Mouse (Mus musculus) right cerebral cortex, adult 18-20 months (tissue): ENCODE measurements at regions not wholly inside any gene's neighbourhood (a gene's known extent, or its start where the extent isn't known, plus 50 kb on each side); places are given as distances from the start of the nearest gene placed in this dataset.
A peak's percentile ranks its signal among the peaks of the same experiment; 100 is the strongest.
"Not testable (repeated sequence)": the region's sequence is repeated elsewhere in the genome, so short reads cannot be mapped to it uniquely, and the experiment has no call there.

ENCODE experiments used
- DNase-seq: peaks from one replicate; pipeline ENCODE4 v3.0.0; 2022; ENCODE audit warnings: mixed read lengths

GRCm38 (mm10) chr10:53482919-53483318 lies 103.2 kb upstream of the Cep85l start:
- no peak for DNase-seq

GRCm38 (mm10) chr10:53470200-53470599 lies 90.5 kb upstream of the Cep85l start:
- no peak for DNase-seq

DNA sequence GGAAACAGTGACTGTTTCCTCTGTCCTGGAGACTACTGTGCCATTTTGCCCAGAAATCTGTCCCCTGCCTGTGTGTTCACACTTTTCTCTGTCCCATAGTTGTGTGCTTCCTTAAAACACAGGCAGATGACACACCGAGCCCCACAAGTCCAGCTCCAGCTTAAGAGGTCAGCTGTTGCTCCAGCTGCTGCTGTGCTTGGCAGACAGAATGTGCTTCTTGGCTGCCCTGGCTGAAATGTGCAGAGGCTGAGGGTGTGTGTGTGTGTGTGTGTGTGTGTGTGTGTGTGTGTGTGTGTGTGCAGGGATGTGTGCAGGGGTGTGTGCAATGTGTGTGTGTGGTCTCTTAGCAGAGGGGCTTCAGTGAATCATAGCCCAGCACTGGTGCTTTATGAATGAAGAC lies 89.9 kb upstream of the Cep85l start:
- no peak for DNase-seq

DNA sequence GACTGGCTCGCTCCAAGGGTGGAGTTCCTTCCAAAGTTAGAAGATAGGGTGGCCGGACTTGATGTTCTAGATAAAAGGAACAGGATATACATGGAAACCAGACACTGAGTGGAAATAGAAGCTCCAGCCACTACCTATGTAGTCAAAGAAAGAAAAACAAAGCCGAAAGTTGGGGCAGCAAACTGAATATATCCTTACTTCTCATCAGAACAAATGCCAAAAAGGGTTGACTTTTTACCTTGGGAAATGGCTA lies 88.5 kb upstream of the Cep85l start:
- DNase-seq: no peak

DNA sequence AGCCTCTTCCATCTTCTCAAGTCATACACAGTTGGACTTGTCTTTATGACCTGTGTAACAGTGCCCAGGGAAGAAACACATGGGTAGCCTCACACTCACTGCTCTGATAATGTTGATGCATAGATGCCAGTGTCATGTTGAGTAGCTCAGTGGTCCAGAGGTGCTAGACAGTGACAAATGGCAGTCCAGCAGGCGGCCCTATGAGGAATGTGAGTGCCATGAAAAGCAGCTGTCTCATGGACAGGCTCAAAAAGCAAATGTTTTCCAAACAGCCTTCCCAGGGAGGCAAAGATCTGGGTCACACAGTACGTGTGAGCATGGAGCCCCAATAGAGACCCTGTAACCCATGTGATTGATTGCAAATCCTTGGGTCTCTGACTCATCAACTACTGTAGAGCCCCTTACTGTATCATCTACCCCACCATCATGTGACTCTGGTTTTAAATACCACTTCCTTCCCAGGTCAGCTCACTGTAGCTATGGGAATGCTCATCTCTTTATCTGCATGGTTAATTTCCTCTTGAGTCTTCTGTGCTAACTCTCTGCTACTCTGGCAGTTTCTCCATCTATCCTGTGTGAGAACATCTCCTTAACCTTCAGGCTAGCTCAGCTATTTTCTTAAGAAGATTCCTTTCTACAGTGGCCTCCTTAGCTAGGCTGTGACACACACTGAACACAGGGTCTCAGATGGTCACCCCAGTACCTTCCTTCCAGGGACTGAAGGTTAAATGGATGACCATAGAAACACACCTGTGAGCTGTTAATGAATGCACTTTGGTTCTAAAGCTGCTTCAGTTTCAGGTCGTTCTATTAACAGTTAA lies 87.9 kb upstream of the Cep85l start:
- no peak for DNase-seq

DNA sequence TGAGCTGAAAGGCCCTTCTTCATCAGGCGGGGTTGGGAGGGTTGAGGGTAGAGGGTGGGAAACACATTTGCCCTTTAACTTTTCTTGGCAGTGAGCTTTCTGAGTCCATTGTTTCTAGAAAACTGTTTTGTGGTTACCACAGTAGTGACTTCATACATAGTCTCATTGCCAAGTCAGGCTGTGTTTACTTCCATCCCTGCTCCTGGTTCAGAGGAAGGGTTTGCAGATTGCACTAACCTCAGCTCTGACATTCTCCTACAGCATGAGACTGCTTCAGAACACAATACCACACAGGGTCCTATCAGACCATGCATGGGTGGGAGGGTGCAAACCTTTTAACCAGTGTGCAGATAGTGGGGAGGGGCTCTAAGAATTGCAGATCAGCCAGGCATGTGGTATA lies 87.1 kb upstream of the Cep85l start:
- no peak for DNase-seq

GRCm38 (mm10) chr10:53466261-53466660 lies 86.5 kb upstream of the Cep85l start:
- DNase-seq: no peak

GRCm38 (mm10) chr10:53464581-53464980 lies 84.8 kb upstream of the Cep85l start:
- no peak for DNase-seq

- no peak for DNase-seq
Observed at GRCm38 (mm10) chr10:53464006-53464405, 84.3 kb upstream of the Cep85l start.

DNA sequence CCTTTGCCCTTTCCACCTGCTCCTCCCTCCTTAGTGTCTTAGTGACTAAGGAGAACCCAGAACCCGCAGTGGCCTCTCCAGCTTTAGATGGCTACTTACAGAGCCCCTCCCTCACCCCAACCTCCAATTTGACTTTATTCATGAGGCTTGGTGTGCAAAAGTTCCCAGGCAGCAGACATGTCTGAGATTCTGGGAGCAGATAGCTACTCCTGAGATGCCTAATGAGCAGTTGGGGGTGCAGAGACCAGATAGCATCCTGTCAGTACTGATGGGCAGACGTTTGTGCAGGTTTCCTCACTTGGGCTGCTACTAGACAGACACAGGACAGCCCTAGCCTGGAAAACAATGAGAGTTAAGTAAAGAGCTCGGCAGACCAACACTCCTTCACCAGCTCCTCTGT lies 83.7 kb upstream of the Cep85l start:
- DNase-seq: no peak

- peak; percentile 7 for DNase-seq
Observed at GRCm38 (mm10) chr10:53462449-53463308, 82.9 kb upstream of the Cep85l start.

DNA sequence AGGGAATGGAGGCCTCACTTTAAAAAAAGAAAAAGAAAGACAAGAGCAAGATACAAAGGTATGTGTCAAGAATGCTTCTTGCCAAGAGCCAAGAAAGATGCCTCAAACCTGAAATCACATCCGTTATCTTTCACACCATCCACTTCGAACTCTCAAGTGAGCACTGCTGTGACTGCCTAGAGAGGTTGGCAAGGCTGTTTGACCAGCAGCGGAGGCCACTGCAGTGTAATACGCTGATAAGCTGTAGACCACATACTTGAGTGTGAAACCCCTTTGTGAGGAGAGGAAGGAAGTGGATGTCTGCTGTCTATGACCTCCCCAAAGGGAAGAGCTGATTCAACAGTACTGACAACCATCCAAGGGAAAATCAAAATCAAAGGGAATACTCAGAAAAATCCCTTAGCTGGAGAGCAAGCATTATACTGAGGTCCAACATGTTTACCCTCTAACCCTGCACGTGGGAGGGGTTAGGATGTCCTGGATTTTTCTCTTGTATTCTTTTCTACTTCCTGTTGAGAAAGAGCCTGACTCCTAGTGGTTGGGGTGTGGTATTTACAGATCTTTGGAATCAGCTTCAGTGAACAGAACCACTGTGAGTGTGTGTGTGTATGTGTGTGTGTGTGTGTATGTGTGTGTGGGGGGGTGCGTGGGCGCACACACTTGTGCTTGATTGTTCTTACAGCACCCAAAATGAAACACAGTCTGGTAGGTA lies 81.5 kb upstream of the Cep85l start:
- DNase-seq: no peak

GRCm38 (mm10) chr10:53459706-53460105 lies 80.0 kb upstream of the Cep85l start:
- DNase-seq: not testable (repeated sequence)

DNA sequence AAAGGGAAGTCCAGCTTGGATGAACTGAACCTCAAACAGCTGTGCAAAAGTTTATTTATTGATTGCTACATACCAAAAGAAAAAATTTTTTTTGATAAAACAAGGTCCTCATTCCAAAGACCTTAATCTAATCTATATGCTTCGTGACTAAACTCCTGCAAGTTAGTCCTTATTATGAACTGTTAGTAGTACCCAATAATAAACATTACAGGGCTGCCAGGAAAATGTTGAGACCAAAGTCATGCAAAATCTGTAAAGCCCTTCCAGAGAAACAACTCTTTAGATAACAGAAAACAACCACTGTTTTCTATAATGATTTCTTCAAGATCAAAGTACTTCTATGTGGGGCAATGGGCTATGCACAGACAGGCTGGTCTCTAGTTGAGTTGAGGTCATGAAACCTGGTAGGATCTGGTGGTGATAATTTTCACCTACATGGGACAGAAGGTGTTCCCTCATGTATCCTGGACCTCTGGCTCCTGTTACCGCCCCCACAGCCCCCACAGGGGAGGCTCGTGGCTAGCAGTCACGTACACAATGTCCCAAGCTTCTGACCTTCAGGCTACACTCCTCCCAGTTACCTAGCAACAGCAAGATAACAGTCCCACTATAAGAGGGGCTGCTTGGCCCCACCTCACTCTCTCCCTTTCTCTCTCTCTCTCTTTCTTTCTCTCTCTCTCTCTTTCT lies 76.4 kb upstream of the Cep85l start:
- DNase-seq: no peak

DNA sequence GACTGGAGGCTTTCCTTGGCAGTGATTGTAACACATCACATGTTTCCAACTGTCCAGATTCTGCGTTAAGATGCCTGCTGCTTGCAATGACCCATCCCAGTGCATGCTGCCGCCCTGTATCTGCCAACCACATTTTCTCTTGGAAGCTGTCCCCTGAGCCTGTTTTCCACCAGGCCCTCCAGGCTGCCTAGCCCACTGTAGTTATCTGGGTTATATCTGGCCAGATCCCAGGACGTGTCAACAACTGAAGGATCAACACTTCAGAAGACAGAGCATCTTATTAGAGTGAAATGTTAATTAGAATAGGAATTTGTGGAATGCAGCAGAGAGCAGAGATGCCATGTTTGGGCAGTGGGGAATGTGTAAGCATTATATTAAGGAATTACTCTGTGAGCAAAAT lies 65.0 kb upstream of the Cep85l start:
- no peak for DNase-seq

DNA sequence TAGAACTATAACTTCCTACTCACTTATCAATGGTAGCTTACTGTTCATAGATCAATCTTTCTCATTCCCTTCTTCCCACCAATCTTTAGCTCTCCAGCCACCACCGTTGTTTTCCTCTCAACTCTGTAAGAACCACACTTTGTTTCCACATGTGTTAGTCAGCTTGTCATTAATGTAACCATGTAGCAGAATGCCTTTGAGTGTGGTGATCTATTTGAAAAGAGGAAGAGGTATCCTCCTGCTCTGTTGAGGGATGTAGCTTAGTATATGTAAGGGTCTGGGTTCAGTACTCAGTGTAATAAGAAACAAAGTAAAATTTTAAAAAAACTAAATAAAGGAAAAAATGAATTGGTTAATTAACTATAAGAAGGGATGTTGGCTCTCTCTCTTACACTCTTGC lies 63.7 kb upstream of the Cep85l start:
- DNase-seq: no peak

DNA sequence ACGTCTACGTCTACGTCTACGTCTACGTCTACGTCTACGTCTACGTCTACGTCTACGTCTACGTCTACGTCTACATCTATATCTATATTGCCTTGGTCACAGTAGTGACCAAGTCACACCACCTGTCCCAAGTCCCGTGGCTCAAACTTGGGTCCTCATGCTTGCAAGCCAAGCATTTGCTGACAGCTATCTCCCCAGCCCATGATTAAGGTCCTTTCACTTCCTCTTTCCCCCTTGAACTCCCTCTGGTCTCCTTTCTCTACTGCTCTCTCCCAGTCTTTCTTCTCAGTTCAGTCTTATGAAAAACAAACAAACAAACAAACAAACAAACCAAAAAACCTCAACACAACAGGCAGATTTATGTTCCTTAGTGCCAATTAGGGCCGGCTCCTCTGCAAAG lies 63.2 kb upstream of the Cep85l start:
- DNase-seq: no peak

GRCm38 (mm10) chr10:53440251-53440650 lies 60.5 kb upstream of the Cep85l start:
- no peak for DNase-seq

GRCm38 (mm10) chr10:53438388-53438787 lies 58.6 kb upstream of the Cep85l start:
- no peak for DNase-seq

- DNase-seq: no peak
Observed at GRCm38 (mm10) chr10:53437724-53438123, 58.0 kb upstream of the Cep85l start.

- DNase-seq: no peak
Observed at GRCm38 (mm10) chr10:53436023-53436475, 56.3 kb upstream of the Cep85l start.

DNA sequence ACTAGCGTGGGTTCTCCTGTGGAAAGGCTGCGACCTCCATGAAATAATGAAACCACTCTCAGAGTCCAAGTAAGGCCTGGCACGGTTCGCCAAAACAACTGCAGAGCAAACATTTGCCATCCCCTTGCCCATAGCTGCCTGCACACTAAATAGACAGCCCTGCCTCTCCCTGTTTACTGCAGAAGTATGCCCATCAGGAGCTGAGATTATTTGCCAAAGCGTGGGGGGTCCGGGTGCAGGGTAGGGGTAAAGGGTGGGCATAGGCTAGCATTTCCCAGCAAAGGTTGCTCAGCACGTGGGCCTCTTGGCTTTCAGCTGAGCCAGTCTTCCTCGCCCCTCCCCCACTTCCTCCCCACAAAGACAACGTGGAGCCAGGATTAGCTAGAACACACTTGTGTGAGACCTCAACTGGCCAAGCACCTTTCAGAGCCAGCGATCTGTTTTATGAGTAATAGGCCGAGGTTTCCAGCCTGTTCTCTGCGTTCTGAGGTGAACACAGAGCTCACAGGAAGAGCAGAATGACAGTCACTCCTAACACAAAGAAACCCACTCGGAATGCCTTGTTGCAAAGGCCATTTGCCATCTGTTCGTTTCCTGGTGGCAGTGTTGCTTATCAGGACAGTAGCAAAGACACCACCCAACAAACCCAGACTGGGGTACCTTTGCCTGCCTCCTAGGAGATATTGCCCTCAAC lies 55.6 kb upstream of the Cep85l start:
- DNase-seq: peak; percentile 8
